ENCODE assay signal across 8 mouse cellular contexts in the genomic region with DNA sequence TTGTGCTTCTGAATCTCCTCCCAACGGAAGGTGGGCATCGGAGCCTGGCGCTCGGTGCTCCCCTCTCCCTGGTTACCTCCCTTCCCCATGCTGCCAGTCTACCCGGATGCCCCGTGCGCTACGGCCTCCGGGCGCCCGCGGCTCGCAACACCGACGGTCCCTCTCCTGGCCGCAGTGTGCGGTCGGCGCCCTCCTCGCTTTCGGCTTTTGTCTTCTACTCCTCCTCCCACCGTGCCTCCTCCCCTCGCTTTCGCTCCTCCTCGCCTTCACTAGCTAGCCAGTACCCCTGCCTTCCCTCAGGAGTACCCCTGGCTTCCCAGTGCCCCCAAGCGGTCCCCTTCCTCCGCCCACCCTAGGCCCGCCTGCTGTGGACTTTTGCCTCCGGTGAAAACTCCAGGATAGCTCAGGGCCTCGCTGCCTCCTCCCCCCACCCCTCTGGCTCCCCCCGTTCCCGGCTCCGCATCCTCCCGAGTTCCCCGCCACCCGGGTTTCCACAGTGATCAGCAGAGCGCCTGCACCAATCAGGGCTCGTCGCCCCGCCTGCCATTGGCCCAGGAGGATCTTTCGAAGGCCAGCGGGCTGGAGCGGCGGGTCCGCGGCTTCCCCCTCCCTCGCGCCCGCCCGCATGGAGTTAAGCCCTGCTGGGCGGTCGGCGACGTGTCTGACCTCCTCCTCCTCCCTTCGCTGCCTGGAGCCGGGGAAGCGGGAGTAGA. TPM values are rescaled to one million over a fixed set of nuclear protein-coding genes. Genes with fewer than 3 reads are reported as not detected.
A peak's percentile ranks its signal among the peaks of the same experiment; 100 is the strongest.
DNase-seq lines count a peak whose midpoint lies in the region; ATAC-seq and TF ChIP-seq lines count a peak whose summit lies in the region.

TSS of gene Fads2 (minus strand) at position 406 of the 713 bp plus-strand sequence.

- H3K36me3 ChIP-seq in intestine, embryonic 16.5 days (ENCODE audit: control insufficient read depth, insufficient read depth, low read length) = no peaks in the 10 kb centered on the region
- H3K36me3 ChIP-seq in small intestine, adult 2 months (ENCODE audit: control insufficient read depth, insufficient read depth, low read length) = no peaks in the 10 kb centered on the region

- under 1% methylated on average over 50 of the region's 57 CpGs for WGBS in intestine, embryonic 16.5 days
- under 1% methylated on average over 57 of the region's 57 CpGs for WGBS in small intestine, adult 2 months

- no peaks in the 10 kb centered on the region for H3K27me3 ChIP-seq in intestine, embryonic 16.5 days (replicated peaks; ENCODE audit: control insufficient read depth, insufficient read depth, low read length)
- H3K27me3 ChIP-seq in small intestine, adult 2 months (ENCODE audit: control insufficient read depth, insufficient read depth, low read length) = no peaks in the 10 kb centered on the region

- TF ChIP-seq POLR2A in small intestine, adult 2 months (IDR thresholded peaks at IDR 0.05; ENCODE audit: low read depth, low read length) = peak; percentile 69; the same call in 1 of the 2 replicates

- intact Hi-C loops in gastrocnemius, postnatal 36 days (cut with DNase I) = loop anchor here (5.0 kb wide), 1 partner anchor 59 kb away; the partner anchor contains the start of gene Fads3
- intact Hi-C loops in left cerebral cortex, postnatal 25 days (cut with DNase I) = loop anchor here (1.0 kb wide), 1 partner anchor 81 kb away; the partner anchor contains the start of gene Fads1

- H3K9ac ChIP-seq in intestine, embryonic 16.5 days (ENCODE audit: low read depth, low read length) = peak within 1 kb of the TSS; percentile 81

- peak within 1 kb of the TSS; percentile 93 for H3K27ac ChIP-seq in intestine, embryonic 16.5 days (ENCODE audit: low read length)
- peak within 1 kb of the TSS; percentile 74 for H3K27ac ChIP-seq in small intestine, adult 2 months (ENCODE audit: insufficient read depth, low read depth, low read length)

- DNase-seq in adrenal gland, adult 2 months = peak; percentile 98
- DNase-seq in embryo, embryonic 11 days = peak; percentile 98
- DNase-seq in gastrocnemius, postnatal 36 days = peak; percentile 75 to 82
- peak; percentile 89 to 92 for DNase-seq in left cerebral cortex, postnatal 25 days (ENCODE audit: low spot score in 2 of 2)
- DNase-seq in mesoderm, embryonic 11.5 days (ENCODE audit: low read depth, low spot score) = peak; percentile 96

- peak within 1 kb of the TSS; percentile 76 for H3K4me3 ChIP-seq in intestine, embryonic 16.5 days (ENCODE audit: low read length)
- peak within 1 kb of the TSS; percentile 94 for H3K4me3 ChIP-seq in small intestine, adult 2 months (ENCODE audit: low read depth, low read length)

- ATAC-seq in intestine, embryonic 16.5 days = peak; percentile 94
- no peak for ATAC-seq in monocyte, adult 5-6 weeks (replicated peaks; ENCODE audit: insufficient number of reproducible peaks, low FRiP score, low TSS enrichment, poor library complexity, severe bottlenecking)

- TF ChIP-seq CTCF in small intestine, adult 2 months (IDR thresholded peaks at IDR 0.05; ENCODE audit: extremely low read depth, insufficient read length, insufficient replicate concordance, low read depth, low read length) = no peak

- H3K4me1 ChIP-seq in intestine, embryonic 16.5 days (ENCODE audit: control insufficient read depth, insufficient read depth, low read length) = peaks cover 31% of the 10 kb centered on the region
- peaks cover 13% of the 10 kb centered on the region for H3K4me1 ChIP-seq in small intestine, adult 2 months (ENCODE audit: control insufficient read depth, insufficient read depth, insufficient read length, low read length)

- peak within 1 kb of the TSS; percentile 66 for H3K4me2 ChIP-seq in intestine, embryonic 16.5 days (ENCODE audit: low read depth, low read length)

- H3K9me3 ChIP-seq in intestine, embryonic 16.5 days (ENCODE audit: control insufficient read depth, low read length) = no peaks in the 10 kb centered on the region

RNA-seq across cellular contexts. Expression of gene Fads2, which starts in this region (rescaled TPM):
- 1,000 to 10,000 TPM; 1,573 to 1,677 TPM for total RNA-seq in adrenal gland, adult 2 months (2021)
- polyA plus RNA-seq in adrenal gland, adult 2 months (2012; rRNA removed) = 836 and 1,349 TPM in 2 replicates
- 1 to 10 TPM; 2.2 to 2.4 TPM for total RNA-seq in gastrocnemius, postnatal 36 days (2021)
- 206 and 216 TPM in 2 replicates for polyA plus RNA-seq in intestine, embryonic 16.5 days (2015; fragmentation: Nextera tagmentation; extraction: Ambion mirVana)
- total RNA-seq in left cerebral cortex, postnatal 25 days (2021) = 100 to 1,000 TPM; 141 to 145 TPM
- polyA plus RNA-seq in small intestine, adult 2 months (2012; rRNA removed) = 29.6 and 44.9 TPM in 2 replicates
- total RNA-seq in monocyte, adult 5-6 weeks (2017) = 0.57 to 3.9 TPM (median 1.2 TPM) in 3 replicates

Comparison
In these comparisons a context has a peak if more than half of its experiments do, and no peak if none do; other contexts are left out.
1. RNA of gene Fads2 (total RNA-seq): 1,573 to 1,677 TPM in adrenal gland, adult 2 months and 141 to 145 TPM in left cerebral cortex, postnatal 25 days; 2.2 to 2.4 TPM in gastrocnemius, postnatal 36 days and 0.57 to 3.9 TPM in monocyte, adult 5-6 weeks; every median in the first group is over 10 times any median in the second.
2. RNA of gene Fads2 (total RNA-seq): 1,573 to 1,677 TPM in adrenal gland, adult 2 months; 141 to 145 TPM in left cerebral cortex, postnatal 25 days; every median in the first group is over 10 times any median in the second.
3. Peak in every context shown above with its lines, with median percentiles within 50 percentile points of each other: DNase-seq.